Mouse (Mus musculus) olfactory bulb, adult 2 months (tissue): ENCODE results near the gene Sox13.

Experiments
- CTCF ChIP-seq: fragments of 200-500 bp; IDR thresholded peaks from 2 replicates; pipeline ENCODE4 v1.5.1; 2012; ENCODE audit warnings: low read depth, mild to moderate bottlenecking, low read length, moderate library complexity; ENCODE audit not compliant: insufficient read depth
- POLR2A ChIP-seq: fragments of 200-500 bp; IDR thresholded peaks from 2 replicates; pipeline ENCODE4 v1.6.1; 2012; ENCODE audit warnings: mild to moderate bottlenecking, low read depth, low read length, moderate library complexity; ENCODE audit not compliant: insufficient read depth

DNA sequence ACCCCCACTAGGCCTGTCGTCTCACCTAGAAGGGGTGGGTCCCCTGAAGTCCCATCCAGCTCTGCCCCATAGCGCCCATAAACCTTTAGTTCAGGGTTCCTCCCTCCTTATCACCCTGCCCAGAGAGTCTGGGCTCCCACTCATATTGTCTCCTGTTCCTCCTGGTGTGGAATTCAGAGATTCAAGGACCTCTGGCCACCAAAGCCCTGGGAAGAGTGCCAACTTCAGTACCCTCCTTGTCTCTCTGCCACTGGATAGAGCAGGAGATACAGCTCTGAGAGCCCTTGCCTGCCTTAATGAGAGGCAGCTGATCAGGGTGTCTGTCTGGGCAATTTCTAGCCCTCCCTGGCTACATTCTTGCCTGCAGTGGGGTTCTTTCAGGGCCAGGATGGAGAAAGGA is 59.3 kb downstream of the Sox13 start:
- TF ChIP-seq POLR2A: no peak
- no peak for TF ChIP-seq CTCF
